ENCODE assay signal across 12 mouse cellular contexts in genomic region chr9:62519787-62520503, GRCm38 (mm10). TPM values are rescaled to one million over a fixed set of nuclear protein-coding genes. Genes with fewer than 3 reads are reported as not detected.
DNase-seq lines count a peak whose midpoint lies in the region; ATAC-seq and TF ChIP-seq lines count a peak whose summit lies in the region.
"Had no signal": no experiment of that assay in that cellular context is flagged by ENCODE, and none has a peak within 500 bp of the region (broad histone marks: within the 10 kb centered on the region; RNA-seq: fewer than 3 reads in every experiment).

No protein-coding gene starts in this region.

- H3K36me3 ChIP-seq in forebrain, postnatal 0 days (ENCODE audit: insufficient read depth) = no peaks in the 10 kb centered on the region
- no peaks in the 10 kb centered on the region for H3K36me3 ChIP-seq in midbrain, postnatal 0 days (ENCODE audit: insufficient read depth, low read length)

- H3K4me3 ChIP-seq in forebrain, postnatal 0 days (ENCODE audit: low read depth, low read length) = no peak overlapping the region
- no peak overlapping the region for H3K4me3 ChIP-seq in midbrain, postnatal 0 days (ENCODE audit: low read depth, low read length)
- H3K4me3 ChIP-seq: erythroblast, embryonic 14.5 days had no signal

- H3K9ac ChIP-seq in forebrain, postnatal 0 days = no peak overlapping the region
- H3K9ac ChIP-seq in midbrain, postnatal 0 days (replicated peaks; ENCODE audit: low read length, poor library complexity, severe bottlenecking) = no peak overlapping the region

- peak; percentile 67 for DNase-seq in left cerebral cortex, postnatal 4 days
- no peak for DNase-seq in left cerebral cortex, adult 11 months (ENCODE audit: low spot score)
- DNase-seq in cerebellum, postnatal 4 days (ENCODE audit: low spot score in 2 of 2) = peak; percentile 29 to 50
- no peak for DNase-seq in forebrain, postnatal 0 days
- peak; percentile 72 for DNase-seq in midbrain, postnatal 0 days (ENCODE audit: low spot score)
- DNase-seq in urinary bladder, adult 2 months (ENCODE audit: low spot score) = no peak
- no peak for DNase-seq in kidney, adult 11 months
- DNase-seq: lung, postnatal 4 days had no signal

- H3K27ac ChIP-seq in forebrain, postnatal 0 days (ENCODE audit: low read depth, low read length) = peak overlapping the region; percentile 5; the same call in 1 of the 2 replicates
- H3K27ac ChIP-seq in midbrain, postnatal 0 days (ENCODE audit: low read depth, low read length) = no peak overlapping the region; the same call in 1 of the 2 replicates

- intact Hi-C loops in left cerebral cortex, postnatal 4 days (cut with DNase I) = no loop called here

- peaks cover 22% of the 10 kb centered on the region for H3K4me1 ChIP-seq in forebrain, postnatal 0 days (ENCODE audit: insufficient read depth)
- peaks cover 18% of the 10 kb centered on the region; the same call in 1 of the 2 replicates for H3K4me1 ChIP-seq in midbrain, postnatal 0 days (ENCODE audit: insufficient read depth, low read length)

- 42% methylated on average over 15 of the region's 15 CpGs for WGBS in forebrain, postnatal 0 days
- 49% methylated on average over 15 of the region's 15 CpGs for WGBS in midbrain, postnatal 0 days

- H3K4me2 ChIP-seq in forebrain, postnatal 0 days (ENCODE audit: low read depth) = no peak overlapping the region
- no peak overlapping the region for H3K4me2 ChIP-seq in midbrain, postnatal 0 days (ENCODE audit: low read depth, low read length, poor library complexity, severe bottlenecking)
- H3K4me2 ChIP-seq: liver, embryonic 11.5 days had no signal

- ATAC-seq in forebrain, postnatal 0 days = 0 out of 2 replicates have a peak, but pooled peaks have one; percentile 14
- ATAC-seq in midbrain, postnatal 0 days (ENCODE audit: low FRiP score) = no peak
- ATAC-seq: intestine, embryonic 16.5 days had no signal

- TF ChIP-seq CTCF in forebrain, postnatal 0 days (IDR thresholded peaks at IDR 0.05; ENCODE audit: low read depth) = no peak
- no peak for TF ChIP-seq CTCF in midbrain, postnatal 0 days (IDR thresholded peaks at IDR 0.05)

- no peaks in the 10 kb centered on the region for H3K27me3 ChIP-seq in forebrain, postnatal 0 days (ENCODE audit: insufficient read depth, low read length)
- no peaks in the 10 kb centered on the region for H3K27me3 ChIP-seq in midbrain, postnatal 0 days (ENCODE audit: insufficient read depth, low read length)

- H3K9me3 ChIP-seq in forebrain, postnatal 0 days (ENCODE audit: low read length) = no peaks in the 10 kb centered on the region
- H3K9me3 ChIP-seq in midbrain, postnatal 0 days (ENCODE audit: low read length) = no peaks in the 10 kb centered on the region

RNA-seq across cellular contexts. Expression of gene Coro2b, which starts 16.9 kb away (rescaled TPM):
- total RNA-seq in left cerebral cortex, postnatal 4 days (2021) = 10 to 100 TPM; 91.2 to 95.5 TPM
- total RNA-seq in forebrain, postnatal 0 days (2014; rRNA removed) = 43.3 and 53.2 TPM in 2 replicates
- 24.7 and 31.6 TPM in 2 replicates for polyA plus RNA-seq in forebrain, postnatal 0 days (2015; fragmentation: Nextera tagmentation; extraction: Ambion mirVana)
- 36.2 and 45.8 TPM in 2 replicates for total RNA-seq in midbrain, postnatal 0 days (2014; rRNA removed)
- 21.4 and 22.8 TPM in 2 replicates for polyA plus RNA-seq in midbrain, postnatal 0 days (2015; fragmentation: Nextera tagmentation; extraction: Ambion mirVana)
- 4.9 and 7.9 TPM in 2 replicates for polyA plus RNA-seq in urinary bladder, adult 2 months (2012; rRNA removed)
- total RNA-seq: neutrophil, adult 5-6 weeks had no signal
- polyA plus RNA-seq: erythroblast, embryonic 14.5 days had no signal

Comparison
In these comparisons a context has a peak if more than half of its experiments do, and no peak if none do; other contexts are left out.
1. DNase-seq: peak in left cerebral cortex, postnatal 4 days (single experiment), cerebellum, postnatal 4 days (2 of 2) and midbrain, postnatal 0 days (single experiment); none in left cerebral cortex, adult 11 months (single experiment), forebrain, postnatal 0 days (single experiment), urinary bladder, adult 2 months (single experiment) and kidney, adult 11 months (single experiment).